Mouse (Mus musculus) left cerebral cortex, adult 2 months (tissue): ENCODE results near the gene Olfr545. TPM values are rescaled to one million over a fixed set of nuclear protein-coding genes. Genes with fewer than 3 reads are reported as not detected.

ENCODE experiments used
- DNase-seq, 2 experiments: peaks; one replicate each; pipeline ENCODE4 v3.0.0; 2021 to 2022; ENCODE audit warnings: low spot score in 2 of 2, mixed read lengths in 1 of 2; ENCODE audit errors: extremely low spot score in 1 of 2
- H3K27ac ChIP-seq: fragments of 200-600 bp; 2 replicates; pipeline ENCODE4 v1.8.1; 2022
- H3K4me3 ChIP-seq: fragments of 200-600 bp; 2 replicates; pipeline ENCODE4 v1.8.1; 2022
- CTCF ChIP-seq: fragments of 200-600 bp; IDR thresholded peaks from 2 replicates; pipeline ENCODE4 v1.8.1; 2022; ENCODE audit warnings: antibody characterized with exemption, mild to moderate bottlenecking, moderate library complexity
- intact Hi-C: fragments of 180-260 bp; cut with DNase I; formaldehyde crosslinking; loops from one replicate; pipeline ENCODE4 v1.15.1; 2025
- total RNA-seq, 2 experiments: library from RNA; stranded (reverse); gene quantifications; 2 replicates each; pipeline ENCODE4 v1.2.3; 2021

The Olfr545 gene
- total RNA-seq, 2 experiments from 2014 or later, result not detected

GRCm38 (mm10) chr7:102477377-102477776 is 22.0 kb downstream of the Olfr545 start:
- no peak for DNase-seq

GRCm38 (mm10) chr7:102476601-102477000 is 22.8 kb downstream of the Olfr545 start:
- no peak for TF ChIP-seq CTCF
- intact Hi-C loops, result no loop called here
- Histone ChIP-seq H3K27ac (no peak overlapping the region), H3K4me3 (no peak overlapping the region)
- no peak for DNase-seq

More at GRCm38 (mm10) chr7:102477377-102477776, 22.0 kb downstream of the Olfr545 start:
- no peak overlapping the region for H3K27ac ChIP-seq
- intact Hi-C loops, result no loop called here
- TF ChIP-seq CTCF, result no peak
- H3K4me3 ChIP-seq, result no peak overlapping the region

- intact Hi-C loops, result no loop called here
- no peak overlapping the region for H3K27ac ChIP-seq
- TF ChIP-seq CTCF, result no peak
- DNase-seq, result no peak
- no peak overlapping the region for H3K4me3 ChIP-seq
Observed at GRCm38 (mm10) chr7:102472675-102473074, 26.7 kb downstream of the Olfr545 start.

GRCm38 (mm10) chr7:102467566-102467965 is 31.8 kb downstream of the Olfr545 start:
- no peak for TF ChIP-seq CTCF
- H3K27ac ChIP-seq, result no peak overlapping the region
- no peak overlapping the region for H3K4me3 ChIP-seq
- DNase-seq, result no peak
- intact Hi-C loops, result no loop called here

- no peak overlapping the region for H3K27ac ChIP-seq
- intact Hi-C loops, result no loop called here
- no peak overlapping the region for H3K4me3 ChIP-seq
- TF ChIP-seq CTCF, result no peak
- DNase-seq, result no peak
Observed at GRCm38 (mm10) chr7:102458618-102459380, 40.6 kb downstream of the Olfr545 start.

GRCm38 (mm10) chr7:102446438-102446837 is 52.9 kb downstream of the Olfr545 start:
- Histone ChIP-seq H3K27ac (no peak overlapping the region), H3K4me3 (no peak overlapping the region)
- intact Hi-C loops, result no loop called here
- no peak for DNase-seq
- TF ChIP-seq CTCF, result no peak

- DNase-seq, result no peak
- TF ChIP-seq CTCF, result no peak
- intact Hi-C loops, result no loop called here
- H3K27ac ChIP-seq, result no peak overlapping the region
- no peak overlapping the region for H3K4me3 ChIP-seq
Observed at GRCm38 (mm10) chr7:102444301-102444700, 55.1 kb downstream of the Olfr545 start.

- no peak overlapping the region for H3K27ac ChIP-seq
- intact Hi-C loops, result no loop called here
- no peak for TF ChIP-seq CTCF
- peak overlapping the region; percentile 76 for H3K4me3 ChIP-seq
- no peak for DNase-seq
Observed at GRCm38 (mm10) chr7:102442432-102442831, 56.9 kb downstream of the Olfr545 start.

- peak; percentile 95 to 96 for DNase-seq
- Histone ChIP-seq H3K4me3 (peak within 1 kb of the TSS; percentile 76), H3K27ac (peak within 1 kb of the TSS; percentile 17; the same call in 1 of the 2 replicates)
- TF ChIP-seq CTCF, result no peak
- intact Hi-C loops, result no loop called here
Observed at GRCm38 (mm10) chr7:102441657-102442391, 57.5 kb downstream of the Olfr545 start, which contains the start of gene Rrm1. Rrm1 (plus strand) TSS chr7:102441695.

Other genes starting within 250 kb of the Olfr545 start
- gene Rhog, start 243.5 kb downstream of the Olfr545 start, total RNA-seq, result 10 to 100 TPM; 19.2 to 21.7 TPM
- 10 to 100 TPM; 79.9 to 85.5 TPM for gene Stim1, start 231.8 kb downstream of the Olfr545 start, total RNA-seq
- gene Rrm1, start 57.9 kb downstream of the Olfr545 start, total RNA-seq, result 10 to 100 TPM; 10.4 to 12.3 TPM
- gene Olfr543, start 17.9 kb downstream of the Olfr545 start, total RNA-seq, result not detected
- gene Olfr544, start 11.3 kb downstream of the Olfr545 start, total RNA-seq, result not detected
- gene Olfr547, start 35.2 kb upstream of the Olfr545 start, total RNA-seq, result not detected
- gene Olfr548-ps1, start 41.3 kb upstream of the Olfr545 start, total RNA-seq, result not detected
- gene Olfr549, start 50.3 kb upstream of the Olfr545 start, total RNA-seq, result not detected
- gene Trim21, start 65.9 kb upstream of the Olfr545 start, total RNA-seq, result 1 to 10 TPM; 2.7 to 4.0 TPM
- gene Olfr550, start 71.9 kb upstream of the Olfr545 start, total RNA-seq, result under 1 TPM; 0.25 to 0.42 TPM
- not detected for gene Olfr551, start 92.3 kb upstream of the Olfr545 start, total RNA-seq
- under 1 TPM in 1 of 2 experiments, not detected in 1; 0.07 TPM for gene Olfr552, start 98.2 kb upstream of the Olfr545 start, total RNA-seq
- gene Olfr553, start 118.6 kb upstream of the Olfr545 start, total RNA-seq, result not detected
- not detected for gene Olfr554, start 138.9 kb upstream of the Olfr545 start, total RNA-seq
- gene Olfr555, start 159.2 kb upstream of the Olfr545 start, total RNA-seq, result not detected
- gene Olfr556, start 165.3 kb upstream of the Olfr545 start, total RNA-seq, result not detected
- 1 to 10 TPM; 4.9 to 6.2 TPM for gene Trim68, start 187.8 kb upstream of the Olfr545 start, total RNA-seq
- under 1 TPM in 1 of 2 experiments, not detected in 1; 0.21 TPM for gene Olfr557, start 196.3 kb upstream of the Olfr545 start, total RNA-seq
- gene Olfr558, start 202.6 kb upstream of the Olfr545 start, total RNA-seq, result under 1 TPM; 0.21 to 0.25 TPM
- not detected for gene Olfr33, start 219.5 kb upstream of the Olfr545 start, total RNA-seq
- gene Olfr559, start 227.9 kb upstream of the Olfr545 start, total RNA-seq, result not detected